Mouse (Mus musculus): ENCODE measurements around the gene Raly.

The Raly gene

DNA sequence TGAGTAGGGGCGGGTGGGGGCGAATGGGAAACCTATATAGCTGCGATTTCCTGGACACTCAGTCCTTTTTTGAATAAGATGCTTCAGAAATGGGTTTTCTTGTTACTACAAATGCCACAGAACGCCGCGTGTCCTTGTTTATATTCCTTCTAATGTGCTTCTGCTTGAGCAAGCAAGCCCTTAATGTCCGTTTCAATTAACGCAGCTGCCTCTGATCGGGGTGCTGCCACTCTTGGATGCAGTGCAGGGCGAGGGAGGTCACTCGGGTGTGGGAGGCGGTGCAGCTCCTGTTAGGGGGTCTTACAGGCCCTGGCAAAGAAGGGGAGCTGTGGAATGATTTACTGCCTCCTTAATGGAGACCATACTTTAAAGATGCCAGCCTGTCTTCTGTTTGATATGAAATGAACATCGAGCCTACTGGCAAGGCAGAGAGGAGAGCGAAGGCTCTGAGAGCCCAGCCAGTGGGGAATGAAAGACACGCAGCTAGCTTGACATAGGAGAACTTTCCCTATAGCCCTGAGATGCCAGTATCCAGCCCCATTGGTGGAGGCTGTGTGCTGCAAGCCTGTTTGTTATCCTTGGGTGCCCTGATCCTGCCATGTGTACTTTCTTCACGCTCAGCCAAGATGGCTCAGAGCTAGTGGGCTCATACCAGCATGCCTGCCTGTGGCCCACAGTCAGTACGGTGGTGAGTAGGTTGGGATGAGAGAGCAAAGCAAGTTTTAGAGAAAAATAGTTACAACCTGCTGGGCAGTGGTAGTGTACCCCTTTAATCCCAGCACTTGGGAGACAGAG is 7.8 kb upstream of the Raly start:
- peak; percentile 75 for DNase-seq (ENCODE audit: low spot score)

DNA sequence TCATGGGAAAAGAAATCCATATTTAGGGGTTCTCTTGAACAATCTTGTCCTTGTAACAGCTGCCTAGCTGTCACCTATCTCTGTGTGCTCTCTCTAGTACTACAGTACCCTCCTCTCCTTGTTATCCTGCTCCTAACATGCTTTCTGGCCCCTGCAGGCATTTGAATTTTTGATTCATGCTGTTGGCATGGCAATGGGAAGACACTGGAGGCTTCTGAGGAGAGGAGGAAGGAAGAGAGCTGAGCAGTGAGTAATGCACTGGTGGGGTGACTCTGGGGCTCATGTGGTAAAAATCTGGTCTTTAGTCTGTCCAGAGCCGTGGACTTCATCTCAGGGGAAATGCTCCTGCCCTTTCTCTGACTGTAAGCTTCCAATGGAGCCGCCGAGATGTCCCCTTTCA is 5.6 kb upstream of the Raly start:
- no peak for DNase-seq (ENCODE audit: low spot score)

DNA sequence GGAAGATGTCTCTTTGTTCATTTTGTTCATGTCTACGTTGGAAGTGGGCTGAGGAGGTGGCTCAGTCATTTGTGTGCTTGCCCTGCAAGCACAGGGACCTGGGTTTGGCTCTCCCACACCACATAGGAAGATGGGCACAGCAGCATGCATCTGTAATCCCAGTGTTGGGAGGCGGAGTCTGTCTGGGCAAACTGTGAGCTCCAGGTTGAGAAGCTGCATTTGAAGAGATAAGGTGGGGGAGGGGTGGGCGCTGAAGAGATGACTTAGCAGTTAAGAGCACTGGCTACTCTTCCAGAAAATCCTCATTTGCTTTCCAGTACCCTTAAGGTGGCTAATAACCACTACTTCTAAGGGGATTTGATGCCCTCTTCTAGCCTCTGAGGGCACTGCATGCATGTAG is 4.7 kb upstream of the Raly start:
- DNase-seq (ENCODE audit: low spot score), result no peak

DNA sequence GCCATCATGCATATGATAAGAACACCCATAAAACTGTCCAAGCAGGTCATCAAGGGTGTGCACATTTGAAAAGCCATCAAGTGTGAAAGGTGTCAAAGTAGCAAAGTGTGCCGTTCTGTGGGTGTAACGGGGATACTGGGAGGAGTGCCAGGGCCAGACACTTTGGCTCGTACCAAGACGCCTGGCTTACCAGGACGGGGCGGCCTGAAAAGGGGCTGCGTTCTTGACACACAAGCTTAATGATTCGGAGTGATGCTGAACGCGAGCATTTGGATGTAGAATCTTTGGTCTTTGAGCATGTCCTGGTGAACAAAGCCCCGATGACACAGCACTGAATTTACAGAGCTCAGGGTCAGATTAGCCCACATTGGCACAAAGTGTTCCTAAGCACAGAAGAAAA is 4.1 kb upstream of the Raly start:
- DNase-seq (ENCODE audit: low spot score), result no peak

DNA sequence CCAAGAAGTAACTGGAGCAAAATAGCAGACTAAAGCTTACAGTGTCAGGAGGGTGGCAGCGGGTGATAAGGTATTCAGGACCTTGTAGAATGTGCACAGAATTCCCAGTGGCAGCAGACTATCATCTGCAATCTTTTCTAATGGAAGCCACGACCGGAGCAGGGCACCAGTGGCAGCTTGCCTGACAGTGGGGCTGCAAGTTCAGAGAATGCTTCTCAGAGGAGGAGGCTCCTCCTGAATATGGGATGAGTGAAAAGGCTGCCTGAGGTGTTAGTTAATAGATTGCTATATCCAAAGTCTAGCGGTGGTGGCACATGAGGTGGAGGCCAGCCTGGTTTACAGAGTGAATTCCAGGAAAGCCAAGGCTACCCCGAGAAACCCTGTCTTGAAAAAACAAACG is 1.5 kb upstream of the Raly start:
- no peak for DNase-seq (ENCODE audit: low spot score)

DNA sequence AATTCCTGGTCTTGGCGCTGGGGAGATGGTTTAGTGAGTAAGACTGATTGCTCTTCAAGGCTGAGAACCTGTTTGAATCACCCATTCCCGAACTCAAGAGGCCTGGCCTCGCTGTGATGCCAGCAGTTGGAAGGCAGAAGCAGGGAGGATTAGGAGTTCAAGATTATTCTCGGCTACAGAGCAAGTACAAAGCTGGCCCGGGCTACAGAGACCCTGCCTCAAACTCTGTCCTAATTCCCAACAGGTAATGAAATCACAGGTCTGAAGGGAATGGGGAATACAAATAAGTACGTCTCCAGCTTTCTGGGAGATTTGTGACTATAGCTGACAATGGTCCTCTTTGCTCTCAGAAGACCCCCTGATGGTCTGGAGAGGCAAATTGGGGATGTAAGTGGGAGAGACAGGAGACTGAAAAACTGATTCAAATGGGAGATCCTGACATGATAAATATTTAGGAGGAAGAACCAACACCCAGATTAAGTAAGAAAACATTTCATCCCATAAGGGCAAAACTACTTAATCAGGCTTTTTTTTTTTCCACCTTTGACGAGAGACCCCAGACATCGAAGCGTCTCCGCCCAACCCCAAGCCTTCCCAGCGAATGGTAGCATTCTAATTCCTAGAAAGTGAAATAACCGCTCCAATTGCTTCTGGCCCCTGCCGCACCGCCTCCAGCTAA is 780 bp upstream of the Raly start:
- no peak for DNase-seq (ENCODE audit: low spot score)

DNA sequence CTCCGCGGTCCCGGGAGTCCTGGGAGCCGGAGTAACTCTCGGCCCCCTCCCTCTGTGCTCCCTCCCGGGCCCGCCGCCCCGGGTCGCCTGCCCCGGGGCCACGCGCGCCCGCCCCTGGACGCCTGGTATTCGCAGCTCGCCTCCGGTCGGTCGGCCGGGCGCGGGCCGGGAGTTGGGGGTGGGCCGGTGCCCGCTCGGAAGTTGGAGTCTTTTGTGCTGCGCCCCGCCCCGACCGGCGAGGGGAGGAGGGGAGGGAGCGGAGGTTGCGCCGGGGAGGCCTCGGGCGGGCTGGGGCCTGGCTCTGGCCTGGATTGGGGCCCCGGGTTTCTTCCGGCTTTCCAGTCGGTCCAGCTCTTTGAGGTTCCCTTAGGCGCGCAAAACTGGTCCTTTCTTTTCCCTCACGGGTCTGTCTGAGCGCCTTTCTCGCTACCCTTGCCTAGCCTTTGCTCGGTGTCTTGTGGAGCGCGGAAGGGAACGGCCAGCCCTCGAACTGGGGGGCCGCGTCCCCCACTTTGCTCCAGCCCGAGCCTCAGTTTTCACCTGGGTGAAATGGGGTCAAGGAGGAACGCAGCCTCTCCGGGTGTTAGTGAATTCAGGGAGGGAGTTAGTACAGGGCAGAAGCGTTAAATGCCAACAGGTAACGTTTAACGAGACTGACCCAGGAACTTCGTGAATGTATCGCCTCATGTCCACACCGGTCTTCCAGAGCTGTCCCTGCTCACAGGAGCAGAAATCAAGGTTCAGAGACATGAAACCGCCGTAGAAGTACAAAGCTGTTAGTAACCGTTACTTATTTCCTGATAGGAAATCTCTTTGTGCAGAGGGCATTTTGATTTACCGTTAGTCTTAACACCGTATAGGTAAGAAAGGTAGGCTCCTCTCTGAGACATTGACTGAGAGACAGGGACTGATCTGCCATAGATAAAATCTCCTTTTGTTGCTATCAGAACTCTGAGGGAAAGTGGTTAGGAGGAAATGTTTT is 1.1 kb downstream of the Raly start:
- DNase-seq (ENCODE audit: low spot score), result peak; percentile 64

DNA sequence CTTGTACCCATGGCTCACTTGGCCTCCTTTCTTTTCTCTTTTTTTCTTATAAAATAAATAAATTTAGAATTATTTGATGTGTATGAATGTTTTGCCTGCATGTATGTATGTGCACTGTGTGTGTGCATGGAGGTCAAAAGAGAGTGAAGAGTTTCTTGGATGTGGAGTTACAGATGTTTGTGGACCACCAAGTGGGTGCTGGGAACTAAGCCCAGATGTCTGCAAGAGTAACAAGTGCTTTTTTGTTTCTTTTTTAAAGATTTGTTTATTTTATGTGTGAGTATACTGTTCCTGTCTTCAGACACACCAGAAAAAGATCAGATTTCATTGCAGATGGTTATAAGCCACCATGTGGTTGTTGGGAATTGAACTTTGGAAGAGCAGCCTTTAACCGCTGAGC is 12.5 kb downstream of the Raly start:
- no peak for DNase-seq (ENCODE audit: low spot score)

DNA sequence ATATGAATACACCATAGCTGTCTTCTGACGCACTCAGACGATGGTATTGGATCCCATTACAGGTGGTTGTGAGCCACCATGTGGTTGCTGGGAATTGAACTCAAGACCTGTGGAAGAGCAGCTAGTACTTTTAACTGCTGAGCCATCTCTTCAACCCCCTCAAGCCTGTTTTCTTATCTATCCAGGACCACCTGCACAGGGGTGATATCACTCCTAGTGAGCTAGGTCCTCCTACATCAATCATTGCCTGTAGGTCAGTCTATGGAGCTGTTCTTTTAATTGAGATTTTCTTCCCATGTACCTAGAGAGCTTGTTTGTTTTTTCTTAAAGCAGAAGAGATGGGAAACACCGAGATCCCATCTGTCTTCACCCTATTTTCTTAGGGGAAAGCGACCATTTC is 12.9 kb downstream of the Raly start:
- no peak for DNase-seq (ENCODE audit: low spot score)

- DNase-seq (ENCODE audit: low spot score), result no peak
Measured at GRCm38 (mm10) chr2:154807689-154808088, 16.8 kb downstream of the Raly start.

DNA sequence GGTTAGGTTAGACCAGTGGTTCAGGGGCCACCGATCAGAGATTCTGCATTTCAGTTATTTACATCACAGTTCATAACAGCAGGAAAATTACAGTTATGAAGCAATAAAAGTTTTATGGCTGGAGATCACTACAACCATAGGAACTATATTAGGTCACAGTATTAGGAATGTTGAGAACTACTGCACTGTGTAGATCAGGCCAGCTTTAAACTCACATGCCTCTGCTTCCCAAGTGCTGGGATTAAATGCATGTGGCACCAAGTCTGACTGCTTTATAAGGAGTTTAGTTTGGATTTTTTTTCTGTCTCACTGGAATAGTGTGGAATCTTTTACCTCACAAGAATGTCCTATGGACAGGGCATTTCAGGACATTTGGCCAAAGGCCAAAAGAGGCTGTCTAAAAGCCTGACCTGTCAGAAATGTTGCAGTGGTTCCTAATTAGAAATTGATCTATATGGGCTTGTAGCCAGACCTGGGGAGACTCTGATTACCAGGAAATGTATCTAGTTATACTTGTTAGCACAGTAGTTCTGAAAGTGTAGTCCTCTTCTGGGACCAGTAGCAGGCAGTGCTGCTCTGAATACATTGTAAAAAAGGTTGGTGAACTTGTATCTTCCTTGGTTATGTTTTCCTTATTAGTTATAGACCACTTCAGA is 18.3 kb downstream of the Raly start:
- DNase-seq (ENCODE audit: low spot score), result no peak

DNA sequence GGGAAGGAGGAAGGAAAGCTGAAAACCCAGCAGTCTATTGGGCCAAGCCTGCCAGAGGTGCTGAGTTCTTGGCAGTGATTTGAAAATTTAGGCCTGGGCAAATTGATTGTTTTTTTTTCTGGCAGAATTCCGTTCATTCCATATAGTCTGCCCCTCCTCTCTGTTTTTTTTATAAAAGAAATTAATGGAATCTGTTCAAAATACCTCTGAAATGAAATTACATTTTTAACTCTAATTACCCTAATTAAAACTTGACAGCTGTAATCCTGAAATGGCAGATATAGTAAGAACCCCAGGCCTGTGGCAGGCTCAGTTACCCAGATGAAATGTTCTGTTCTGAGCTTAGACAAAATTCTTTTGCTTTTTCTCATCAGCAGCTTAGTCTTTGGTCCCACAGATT is 19.9 kb downstream of the Raly start:
- DNase-seq (ENCODE audit: low spot score), result no peak

GRCm38 (mm10) chr2:154813426-154813825 is 22.5 kb downstream of the Raly start:
- no peak for DNase-seq (ENCODE audit: low spot score)

- no peak for DNase-seq (ENCODE audit: low spot score)
Measured at GRCm38 (mm10) chr2:154817089-154817488, 26.2 kb downstream of the Raly start.

GRCm38 (mm10) chr2:154817788-154818187 is 26.9 kb downstream of the Raly start:
- peak; percentile 57 for DNase-seq (ENCODE audit: low spot score)

DNA sequence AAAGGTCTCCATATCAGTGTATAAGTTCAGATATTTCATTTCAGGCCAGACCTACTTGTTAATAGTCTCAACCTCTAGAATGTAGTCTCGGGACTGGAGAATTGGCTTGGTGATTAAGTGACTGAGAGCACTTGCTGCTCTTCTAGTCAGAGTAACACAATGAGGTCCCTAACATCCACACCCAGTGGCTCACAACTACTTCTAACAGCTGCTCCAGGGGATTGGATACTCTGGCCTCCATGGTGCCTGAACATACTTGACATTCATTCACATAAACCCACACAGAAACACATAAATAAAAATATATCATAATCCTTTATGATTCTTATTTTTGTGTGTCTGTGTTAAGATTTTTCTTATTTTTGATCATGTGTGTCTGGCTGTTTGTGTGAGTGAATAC is 27.7 kb downstream of the Raly start:
- no peak for DNase-seq (ENCODE audit: low spot score)

- DNase-seq (ENCODE audit: low spot score), result no peak
Measured at GRCm38 (mm10) chr2:154820346-154820745, 29.4 kb downstream of the Raly start.

DNA sequence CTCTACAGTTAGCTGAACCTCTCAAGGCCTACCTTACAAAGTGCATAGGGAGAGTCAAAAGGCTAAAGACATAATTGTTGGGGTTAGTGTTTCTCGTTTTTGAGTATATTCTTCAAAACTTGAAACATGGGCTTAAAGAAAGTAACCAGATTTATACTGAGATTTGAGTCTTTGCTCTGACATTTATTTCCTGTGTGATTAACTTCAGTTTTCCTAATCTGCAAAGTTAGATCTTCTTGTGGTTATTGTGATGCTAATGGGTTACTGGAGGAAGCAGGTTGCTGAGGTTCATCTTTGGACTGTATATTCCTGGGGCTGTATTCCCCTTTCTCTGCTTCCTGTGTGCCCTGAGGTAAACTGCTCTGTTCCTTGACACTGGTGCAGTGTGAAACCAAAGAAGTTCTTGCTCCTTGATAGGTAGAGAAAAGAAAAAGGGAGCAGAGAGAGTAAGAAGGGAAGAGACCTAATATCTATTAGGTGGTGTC is 35.2 kb downstream of the Raly start:
- DNase-seq (ENCODE audit: low spot score), result no peak

- no peak for DNase-seq (ENCODE audit: low spot score)
Measured at GRCm38 (mm10) chr2:154827521-154827920, 36.6 kb downstream of the Raly start.

- DNase-seq (ENCODE audit: low spot score), result no peak
Measured at GRCm38 (mm10) chr2:154832471-154832870, 41.6 kb downstream of the Raly start.

- no peak for DNase-seq (ENCODE audit: low spot score)
Measured at GRCm38 (mm10) chr2:154834149-154834865, 43.4 kb downstream of the Raly start.
